Mouse (Mus musculus) limb, embryonic 15.5 days (tissue): ENCODE results near the gene Kcna2. TPM values are rescaled to one million over a fixed set of nuclear protein-coding genes. Genes with fewer than 3 reads are reported as not detected.

ENCODE experiments used
- ATAC-seq: fragments of 200-750 bp; cut with Nextera tagmentation; 2 replicates; pipeline ENCODE4 v1.8.0; 2017; ENCODE audit warnings: low read depth, moderate TSS enrichment; ENCODE audit not compliant: insufficient number of reproducible peaks, low FRiP score, low TSS enrichment
- H3K27ac ChIP-seq: fragments of 300-500 bp; sonication (generic); 2 replicates; pipeline ENCODE4 v1.5.1; 2015; ENCODE audit warnings: moderate library complexity, mild to moderate bottlenecking, inconsistent platforms
- H3K27me3 ChIP-seq: fragments of 300-500 bp; sonication (generic); 2 replicates; pipeline ENCODE4 v1.6.1; 2015; ENCODE audit warnings: inconsistent platforms
- H3K36me3 ChIP-seq: fragments of 300-500 bp; sonication (generic); 2 replicates; pipeline ENCODE4 v1.6.1; 2015; ENCODE audit warnings: inconsistent platforms
- H3K4me1 ChIP-seq: fragments of 300-500 bp; sonication (generic); 2 replicates; pipeline ENCODE4 v1.6.1; 2015; ENCODE audit warnings: inconsistent platforms
- H3K4me2 ChIP-seq: fragments of 300-500 bp; sonication (generic); 2 replicates; pipeline ENCODE4 v1.6.1; 2015; ENCODE audit warnings: mild to moderate bottlenecking, inconsistent platforms
- H3K4me3 ChIP-seq: fragments of 300-500 bp; sonication (generic); 2 replicates; pipeline ENCODE4 v1.5.1; 2015; ENCODE audit warnings: mild to moderate bottlenecking, inconsistent platforms
- H3K9ac ChIP-seq: fragments of 300-500 bp; sonication (generic); 2 replicates; pipeline ENCODE4 v1.6.1; 2015; ENCODE audit warnings: inconsistent platforms
- H3K9me3 ChIP-seq: fragments of 300-500 bp; sonication (generic); 2 replicates; pipeline ENCODE4 v1.6.1; 2016; ENCODE audit warnings: inconsistent platforms
- WGBS: fragments of 180-500 bp; shearing (Covaris S2); methylation state at CpG from one replicate; pipeline ENCODE4 v1.1.7; 2015; 5-methylcytosine and 5-hydroxymethylcytosine counted together
- polyA plus RNA-seq: library from polyadenylated mRNA; unstranded; fragments of >200 nt; fragmentation: Nextera tagmentation; extraction: Ambion mirVana; gene quantifications from 2 replicates; pipeline ENCODE4 v1.2.1, GENCODE M21; 2015

Kcna2 gene
- polyA plus RNA-seq, 1 experiment from 2014 or later: 0.22 TPM

- Histone ChIP-seq H3K4me1 (peaks cover 4% of the 10 kb centered on the region; the same call in 1 of the 2 replicates), H3K4me3 (no peak overlapping the region), H3K27me3 (no peaks in the 10 kb centered on the region), H3K9me3 (no peaks in the 10 kb centered on the region), H3K9ac (no peak overlapping the region), H3K36me3 (no peaks in the 10 kb centered on the region), H3K27ac (no peak overlapping the region), H3K4me2 (no peak overlapping the region)
- WGBS: 68% methylated on average over 2 of the region's 2 CpGs
- ATAC-seq: no peak
These were observed 28.3 kb downstream of the Kcna2 start for GRCm38 (mm10) chr3:107129251-107129650.

GRCm38 (mm10) chr3:107130661-107131326 is 29.8 kb downstream of the Kcna2 start:
- Histone ChIP-seq H3K27ac (no peak overlapping the region), H3K4me3 (no peak overlapping the region), H3K9me3 (no peaks in the 10 kb centered on the region), H3K4me2 (no peak overlapping the region), H3K36me3 (no peaks in the 10 kb centered on the region), H3K4me1 (peaks cover 4% of the 10 kb centered on the region; the same call in 1 of the 2 replicates), H3K9ac (no peak overlapping the region), H3K27me3 (no peaks in the 10 kb centered on the region)
- ATAC-seq: no peak
- WGBS: 71% methylated on average over 4 of the region's 4 CpGs

GRCm38 (mm10) chr3:107131846-107132245 is 30.9 kb downstream of the Kcna2 start:
- H3K4me3 ChIP-seq: no peak overlapping the region
- H3K9ac ChIP-seq: no peak overlapping the region
- WGBS: 62% methylated on average over 6 of the region's 6 CpGs
- H3K4me2 ChIP-seq: no peak overlapping the region
- no peaks in the 10 kb centered on the region for H3K36me3 ChIP-seq
- no peak for ATAC-seq
- H3K9me3 ChIP-seq: no peaks in the 10 kb centered on the region
- peaks cover 4% of the 10 kb centered on the region; the same call in 1 of the 2 replicates for H3K4me1 ChIP-seq
- H3K27me3 ChIP-seq: no peaks in the 10 kb centered on the region
- no peak overlapping the region for H3K27ac ChIP-seq

GRCm38 (mm10) chr3:107132651-107133050 is 31.7 kb downstream of the Kcna2 start:
- Histone ChIP-seq H3K4me2 (no peak overlapping the region), H3K9ac (no peak overlapping the region), H3K4me1 (peaks cover 4% of the 10 kb centered on the region; the same call in 1 of the 2 replicates), H3K27ac (no peak overlapping the region), H3K9me3 (no peaks in the 10 kb centered on the region), H3K4me3 (no peak overlapping the region), H3K36me3 (no peaks in the 10 kb centered on the region), H3K27me3 (no peaks in the 10 kb centered on the region)
- WGBS: 68% methylated on average over 6 of the region's 6 CpGs
- no peak for ATAC-seq

- Histone ChIP-seq H3K4me1 (peaks cover 4% of the 10 kb centered on the region; the same call in 1 of the 2 replicates), H3K27me3 (no peaks in the 10 kb centered on the region), H3K36me3 (no peaks in the 10 kb centered on the region), H3K4me2 (no peak overlapping the region), H3K9me3 (no peaks in the 10 kb centered on the region), H3K9ac (no peak overlapping the region), H3K4me3 (no peak overlapping the region), H3K27ac (no peak overlapping the region)
- 70% methylated on average over 3 of the region's 3 CpGs for WGBS
- no peak for ATAC-seq
These were observed 33.5 kb downstream of the Kcna2 start for GRCm38 (mm10) chr3:107134457-107134856.

- Histone ChIP-seq H3K27me3 (no peaks in the 10 kb centered on the region), H3K4me3 (no peak overlapping the region), H3K36me3 (no peaks in the 10 kb centered on the region), H3K4me1 (no peaks in the 10 kb centered on the region), H3K9ac (no peak overlapping the region), H3K9me3 (no peaks in the 10 kb centered on the region), H3K27ac (no peak overlapping the region), H3K4me2 (no peak overlapping the region)
- whole genome bisulfite sequencing: 64% methylated on average over 7 of the region's 7 CpGs
- ATAC-seq: no peak
These were observed 46.2 kb downstream of the Kcna2 start for GRCm38 (mm10) chr3:107147126-107147525.

GRCm38 (mm10) chr3:107149006-107149405 is 48.1 kb downstream of the Kcna2 start:
- Histone ChIP-seq H3K9me3 (no peaks in the 10 kb centered on the region), H3K4me1 (no peaks in the 10 kb centered on the region), H3K36me3 (no peaks in the 10 kb centered on the region), H3K9ac (no peak overlapping the region), H3K27me3 (no peaks in the 10 kb centered on the region), H3K4me2 (no peak overlapping the region), H3K4me3 (no peak overlapping the region), H3K27ac (no peak overlapping the region)
- 73% methylated on average over 3 of the region's 3 CpGs for WGBS
- ATAC-seq: no peak

- no peaks in the 10 kb centered on the region for H3K4me1 ChIP-seq
- no peaks in the 10 kb centered on the region for H3K9me3 ChIP-seq
- no peaks in the 10 kb centered on the region for H3K36me3 ChIP-seq
- H3K4me2 ChIP-seq: no peak overlapping the region
- H3K27ac ChIP-seq: no peak overlapping the region
- H3K27me3 ChIP-seq: no peaks in the 10 kb centered on the region
- ATAC-seq: no peak
- H3K4me3 ChIP-seq: no peak overlapping the region
- 42% methylated on average over 3 of the region's 3 CpGs for WGBS
- no peak overlapping the region for H3K9ac ChIP-seq
These were observed 49.5 kb downstream of the Kcna2 start for GRCm38 (mm10) chr3:107150469-107150868.

GRCm38 (mm10) chr3:107150872-107151540 is 50.1 kb downstream of the Kcna2 start:
- ATAC-seq: no peak
- H3K4me2 ChIP-seq: no peak overlapping the region
- 63% methylated on average over 7 of the region's 7 CpGs for WGBS
- H3K4me1 ChIP-seq: no peaks in the 10 kb centered on the region
- no peak overlapping the region for H3K9ac ChIP-seq
- H3K36me3 ChIP-seq: no peaks in the 10 kb centered on the region
- no peak overlapping the region for H3K27ac ChIP-seq
- H3K4me3 ChIP-seq: no peak overlapping the region
- no peaks in the 10 kb centered on the region for H3K9me3 ChIP-seq
- H3K27me3 ChIP-seq: no peaks in the 10 kb centered on the region

- Histone ChIP-seq H3K9me3 (no peaks in the 10 kb centered on the region), H3K27ac (no peak overlapping the region), H3K27me3 (peaks cover 3% of the 10 kb centered on the region; the same call in 1 of the 2 replicates), H3K4me1 (no peaks in the 10 kb centered on the region), H3K4me3 (no peak overlapping the region), H3K9ac (no peak overlapping the region), H3K36me3 (no peaks in the 10 kb centered on the region), H3K4me2 (no peak overlapping the region)
- ATAC-seq: no peak
- WGBS: 82% methylated on average over 11 of the region's 11 CpGs
These were observed 53.1 kb downstream of the Kcna2 start for GRCm38 (mm10) chr3:107153772-107154655.

- WGBS: 88% methylated on average over 7 of the region's 7 CpGs
- Histone ChIP-seq H3K4me1 (peaks cover 4% of the 10 kb centered on the region; the same call in 1 of the 2 replicates), H3K9ac (no peak overlapping the region), H3K27me3 (peaks cover 18% of the 10 kb centered on the region; the same call in 1 of the 2 replicates), H3K4me3 (no peak overlapping the region), H3K9me3 (no peaks in the 10 kb centered on the region), H3K27ac (no peak overlapping the region), H3K36me3 (no peaks in the 10 kb centered on the region), H3K4me2 (no peak overlapping the region)
- no peak for ATAC-seq
These were observed 57.9 kb downstream of the Kcna2 start for GRCm38 (mm10) chr3:107158856-107159255.
